Mouse (Mus musculus) limb, embryonic 11.5 days (tissue): Measurements from ENCODE around the gene Map3k4. TPM values are rescaled to one million over a fixed set of nuclear protein-coding genes. Genes with fewer than 3 reads are reported as not detected.

Source experiments
- ATAC-seq: fragments of 200-750 bp; cut with Nextera tagmentation; 2 replicates; pipeline ENCODE4 v1.8.0; 2017; ENCODE audit warnings: low read depth; ENCODE audit not compliant: insufficient number of reproducible peaks, low FRiP score, low TSS enrichment
- DNase-seq: peaks from one replicate; pipeline ENCODE4 v3.0.0-alpha.2; 2015; ENCODE audit warnings: low spot score
- H3K27ac ChIP-seq: fragments of 300-500 bp; sonication (generic); replicated peaks from 2 replicates; pipeline ENCODE4 v1.5.1; 2014; ENCODE audit warnings: low read depth, mild to moderate bottlenecking, low read length
- H3K27me3 ChIP-seq: fragments of 300-500 bp; sonication (generic); 2 replicates; pipeline ENCODE4 v1.6.1; 2014; ENCODE audit warnings: mild to moderate bottlenecking, low read length, mixed read lengths; ENCODE audit not compliant: control insufficient read depth, insufficient read depth
- H3K36me3 ChIP-seq: fragments of 300-500 bp; sonication (generic); 2 replicates; pipeline ENCODE4 v1.6.1; 2014; ENCODE audit warnings: mild to moderate bottlenecking, low read length, moderate library complexity, mixed read lengths; ENCODE audit not compliant: control insufficient read depth, insufficient read depth
- H3K4me1 ChIP-seq: fragments of 300-500 bp; sonication (generic); 2 replicates; pipeline ENCODE4 v1.6.1; 2014; ENCODE audit warnings: low read length, mixed read lengths; ENCODE audit not compliant: control insufficient read depth, insufficient read depth
- H3K4me2 ChIP-seq: fragments of 300-500 bp; sonication (generic); 2 replicates; pipeline ENCODE4 v1.6.1; 2014; ENCODE audit warnings: low read depth, mild to moderate bottlenecking, moderate library complexity; ENCODE audit not compliant: severe bottlenecking
- H3K4me3 ChIP-seq: fragments of 300-500 bp; sonication (generic); 2 replicates; pipeline ENCODE4 v1.5.1; 2014; ENCODE audit warnings: low read depth, low read length
- H3K9ac ChIP-seq: fragments of 300-500 bp; sonication (generic); 2 replicates; pipeline ENCODE4 v1.6.1; 2014; ENCODE audit warnings: mild to moderate bottlenecking, low read length
- H3K9me3 ChIP-seq: fragments of 300-500 bp; sonication (generic); 2 replicates; pipeline ENCODE4 v1.6.1; 2016; ENCODE audit warnings: low read length; ENCODE audit not compliant: control insufficient read depth
- WGBS: fragments of 180-500 bp; shearing (Covaris S2); extraction: QIAGEN DNeasy Blood & Tissue Kit; methylation state at CpG from one replicate; pipeline ENCODE4 v1.1.7; 2014; 5-methylcytosine and 5-hydroxymethylcytosine counted together
- polyA plus RNA-seq: library from polyadenylated mRNA; unstranded; fragments of >200 nt; fragmentation: Nextera tagmentation; extraction: Ambion mirVana; gene quantifications from 2 replicates; pipeline ENCODE4 v1.2.1, GENCODE M21; 2014

Gene Map3k4
- polyA plus RNA-seq, 1 experiment from 2014 or later, result 48.0 TPM

GRCm38 (mm10) chr17:12207022-12207548 lies 111.5 kb downstream of the Map3k4 start:
- ATAC-seq (no peak), DNase-seq (no peak)
- Histone ChIP-seq H3K9ac (no peak overlapping the region), H3K4me2 (no peak overlapping the region), H3K4me3 (no peak overlapping the region), H3K36me3 (no peaks in the 10 kb centered on the region), H3K9me3 (no peaks in the 10 kb centered on the region), H3K27me3 (no peaks in the 10 kb centered on the region), H3K4me1 (peaks cover 26% of the 10 kb centered on the region), H3K27ac (no peak overlapping the region; the same call in 1 of the 2 replicates)
- WGBS, result 48% methylated on average over 1 of the region's 1 CpGs

GRCm38 (mm10) chr17:12206248-12206647 lies 112.3 kb downstream of the Map3k4 start:
- H3K9me3 ChIP-seq, result no peaks in the 10 kb centered on the region
- no peak for ATAC-seq
- peak overlapping the region; percentile 42; the same call in 1 of the 2 replicates for H3K27ac ChIP-seq
- H3K36me3 ChIP-seq, result no peaks in the 10 kb centered on the region
- no peak overlapping the region for H3K4me3 ChIP-seq
- H3K9ac ChIP-seq, result 0 out of 2 replicates have a peak overlapping the region, but pooled peaks have one; percentile 4
- no peaks in the 10 kb centered on the region for H3K27me3 ChIP-seq
- no peak for DNase-seq
- no peak overlapping the region for H3K4me2 ChIP-seq
- H3K4me1 ChIP-seq, result peaks cover 26% of the 10 kb centered on the region
- 77% methylated on average over 3 of the region's 3 CpGs for WGBS

- WGBS, result 41% methylated on average over 4 of the region's 4 CpGs
- 0 out of 2 replicates have a peak, but pooled peaks have one; percentile 27 for ATAC-seq
- H3K9ac ChIP-seq, result no peak overlapping the region
- peak overlapping the region; percentile 42; the same call in 1 of the 2 replicates for H3K27ac ChIP-seq
- H3K4me2 ChIP-seq, result no peak overlapping the region
- no peaks in the 10 kb centered on the region for H3K27me3 ChIP-seq
- H3K9me3 ChIP-seq, result no peaks in the 10 kb centered on the region
- no peaks in the 10 kb centered on the region for H3K36me3 ChIP-seq
- H3K4me1 ChIP-seq, result peaks cover 26% of the 10 kb centered on the region
- H3K4me3 ChIP-seq, result no peak overlapping the region
- no peak for DNase-seq
These were observed 112.9 kb downstream of the Map3k4 start for GRCm38 (mm10) chr17:12205694-12206075.

- no peaks in the 10 kb centered on the region for H3K36me3 ChIP-seq
- peaks cover 26% of the 10 kb centered on the region for H3K4me1 ChIP-seq
- peak overlapping the region; percentile 42; the same call in 1 of the 2 replicates for H3K27ac ChIP-seq
- WGBS, result 58% methylated on average over 10 of the region's 10 CpGs
- H3K4me3 ChIP-seq, result no peak overlapping the region
- H3K4me2 ChIP-seq, result no peak overlapping the region
- H3K27me3 ChIP-seq, result no peaks in the 10 kb centered on the region
- DNase-seq (no peak), ATAC-seq (peak; percentile 44; the same call in 1 of the 2 replicates)
- no peak overlapping the region for H3K9ac ChIP-seq
- H3K9me3 ChIP-seq, result no peaks in the 10 kb centered on the region
These were observed 113.4 kb downstream of the Map3k4 start for GRCm38 (mm10) chr17:12205015-12205693.

- H3K4me2 ChIP-seq, result no peak overlapping the region
- ATAC-seq (no peak), DNase-seq (no peak)
- H3K9ac ChIP-seq, result no peak overlapping the region
- H3K4me1 ChIP-seq, result peaks cover 26% of the 10 kb centered on the region
- H3K9me3 ChIP-seq, result no peaks in the 10 kb centered on the region
- WGBS, result 78% methylated on average over 3 of the region's 3 CpGs
- H3K4me3 ChIP-seq, result no peak overlapping the region
- H3K36me3 ChIP-seq, result no peaks in the 10 kb centered on the region
- no peaks in the 10 kb centered on the region for H3K27me3 ChIP-seq
- H3K27ac ChIP-seq, result 0 out of 2 replicates have a peak overlapping the region, but pooled peaks have one; percentile 30
These were observed 113.9 kb downstream of the Map3k4 start for GRCm38 (mm10) chr17:12204689-12205014.

- 73% methylated on average over 3 of the region's 3 CpGs for WGBS
- Histone ChIP-seq H3K4me2 (no peak overlapping the region), H3K4me1 (peaks cover 26% of the 10 kb centered on the region), H3K27me3 (no peaks in the 10 kb centered on the region), H3K27ac (0 out of 2 replicates have a peak overlapping the region, but pooled peaks have one; percentile 30), H3K36me3 (no peaks in the 10 kb centered on the region), H3K9me3 (no peaks in the 10 kb centered on the region), H3K4me3 (no peak overlapping the region), H3K9ac (no peak overlapping the region)
- DNase-seq (no peak), ATAC-seq (no peak)
These were observed 114.3 kb downstream of the Map3k4 start for GRCm38 (mm10) chr17:12204246-12204645.

GRCm38 (mm10) chr17:12203414-12203897 lies 115.1 kb downstream of the Map3k4 start:
- H3K9ac ChIP-seq, result no peak overlapping the region
- H3K4me2 ChIP-seq, result no peak overlapping the region
- 0 out of 2 replicates have a peak overlapping the region, but pooled peaks have one; percentile 26 for H3K27ac ChIP-seq
- peaks cover 26% of the 10 kb centered on the region for H3K4me1 ChIP-seq
- no peaks in the 10 kb centered on the region for H3K9me3 ChIP-seq
- H3K36me3 ChIP-seq, result no peaks in the 10 kb centered on the region
- H3K4me3 ChIP-seq, result no peak overlapping the region
- H3K27me3 ChIP-seq, result no peaks in the 10 kb centered on the region
- DNase-seq, result no peak
- no peak for ATAC-seq
- 62% methylated on average over 15 of the region's 15 CpGs for WGBS

GRCm38 (mm10) chr17:12201086-12201485 lies 117.5 kb downstream of the Map3k4 start:
- Histone ChIP-seq H3K4me1 (peaks cover 10% of the 10 kb centered on the region), H3K4me3 (no peak overlapping the region), H3K4me2 (no peak overlapping the region), H3K9ac (no peak overlapping the region), H3K9me3 (no peaks in the 10 kb centered on the region), H3K36me3 (no peaks in the 10 kb centered on the region), H3K27me3 (no peaks in the 10 kb centered on the region), H3K27ac (no peak overlapping the region)
- 97% methylated on average over 1 of the region's 1 CpGs for WGBS
- no peak for DNase-seq
- ATAC-seq, result no peak
